Mouse (Mus musculus) heart, embryonic 16.5 days (tissue): ENCODE data around the gene Gm6657. TPM values are rescaled to one million over a fixed set of nuclear protein-coding genes. Genes with fewer than 3 reads are reported as not detected.

Experiments used
- ATAC-seq: fragments of 200-750 bp; cut with Nextera tagmentation; replicated peaks from 2 replicates; pipeline ENCODE4 v1.8.0; 2017; ENCODE audit warnings: moderate number of reproducible peaks; ENCODE audit not compliant: insufficient read depth, low FRiP score; ENCODE audit errors: extremely low read depth
- H3K27ac ChIP-seq: fragments of 300-500 bp; sonication (generic); 2 replicates; pipeline ENCODE4 v1.5.1; 2014; ENCODE audit warnings: mild to moderate bottlenecking, low read length, control low read depth, moderate library complexity
- H3K27me3 ChIP-seq: fragments of 300-500 bp; sonication (generic); 2 replicates; pipeline ENCODE4 v1.6.1; 2014; ENCODE audit warnings: low read length, mixed read lengths; ENCODE audit not compliant: control insufficient read depth, insufficient read depth
- H3K36me3 ChIP-seq: fragments of 300-500 bp; sonication (generic); 2 replicates; pipeline ENCODE4 v1.6.1; 2014; ENCODE audit not compliant: control insufficient read depth, insufficient read depth
- H3K4me1 ChIP-seq: fragments of 300-500 bp; sonication (generic); 2 replicates; pipeline ENCODE4 v1.6.1; 2014; ENCODE audit warnings: low read length, mixed read lengths; ENCODE audit not compliant: control insufficient read depth, insufficient read depth
- H3K4me2 ChIP-seq: fragments of 300-500 bp; sonication (generic); 2 replicates; pipeline ENCODE4 v1.6.1; 2014; ENCODE audit warnings: low read depth, mild to moderate bottlenecking, control low read depth, low read length
- H3K4me3 ChIP-seq: fragments of 300-500 bp; sonication (generic); 2 replicates; pipeline ENCODE4 v1.5.1; 2014; ENCODE audit warnings: mild to moderate bottlenecking, control low read depth, low read length
- H3K9ac ChIP-seq: fragments of 300-500 bp; sonication (generic); 2 replicates; pipeline ENCODE4 v1.6.1; 2014; ENCODE audit warnings: low read length, control low read depth
- H3K9me3 ChIP-seq: fragments of 300-500 bp; sonication (generic); replicated peaks from 2 replicates; pipeline ENCODE4 v1.6.1; 2016; ENCODE audit warnings: low read length; ENCODE audit not compliant: control insufficient read depth
- WGBS: fragments of 180-500 bp; shearing (Covaris S2); extraction: QIAGEN DNeasy Blood & Tissue Kit; methylation state at CpG from one replicate; pipeline ENCODE4 v1.1.7; 2014; 5-methylcytosine and 5-hydroxymethylcytosine counted together
- polyA plus RNA-seq: library from polyadenylated mRNA; unstranded; fragments of >200 nt; fragmentation: Nextera tagmentation; extraction: Ambion mirVana; gene quantifications from 2 replicates; pipeline ENCODE4 v1.2.1, GENCODE M21; 2015

Gene Gm6657
- polyA plus RNA-seq, 1 experiment from 2014 or later = not detected

- H3K9me3 ChIP-seq = no peaks in the 10 kb centered on the region
- H3K4me2 ChIP-seq = no peak overlapping the region
- H3K27ac ChIP-seq = no peak overlapping the region
- no peak for ATAC-seq
- no peak overlapping the region for H3K4me3 ChIP-seq
- H3K36me3 ChIP-seq = no peaks in the 10 kb centered on the region
- peaks cover 3% of the 10 kb centered on the region for H3K4me1 ChIP-seq
- no peak overlapping the region for H3K9ac ChIP-seq
- no peaks in the 10 kb centered on the region for H3K27me3 ChIP-seq
These were observed 38.5 kb downstream of the Gm6657 start for GRCm38 (mm10) chr12:78232560-78232959.

GRCm38 (mm10) chr12:78248366-78248765, 54.3 kb downstream of the Gm6657 start:
- no peak overlapping the region for H3K4me2 ChIP-seq
- 40% methylated on average over 1 of the region's 1 CpGs for WGBS
- H3K9ac ChIP-seq = no peak overlapping the region
- no peak overlapping the region for H3K4me3 ChIP-seq
- ATAC-seq = no peak
- no peaks in the 10 kb centered on the region for H3K27me3 ChIP-seq
- no peaks in the 10 kb centered on the region for H3K9me3 ChIP-seq
- no peak overlapping the region for H3K27ac ChIP-seq
- no peaks in the 10 kb centered on the region for H3K4me1 ChIP-seq
- H3K36me3 ChIP-seq = no peaks in the 10 kb centered on the region

GRCm38 (mm10) chr12:78249151-78249550, 55.1 kb downstream of the Gm6657 start:
- Histone ChIP-seq H3K27ac (no peak overlapping the region), H3K4me3 (no peak overlapping the region), H3K9me3 (no peaks in the 10 kb centered on the region), H3K9ac (no peak overlapping the region), H3K36me3 (no peaks in the 10 kb centered on the region), H3K4me2 (no peak overlapping the region), H3K27me3 (no peaks in the 10 kb centered on the region), H3K4me1 (no peaks in the 10 kb centered on the region)
- no peak for ATAC-seq

Other genes with a start within 250 kb of the Gm6657 start
- 14.4 and 14.7 TPM in 2 replicates for gene Gphn, start 32.1 kb downstream of the Gm6657 start, polyA plus RNA-seq